In genomic region chr5:141971071-141971470, GRCm38 (mm10) we compare ENCODE assay signal across 34 mouse cellular contexts.
"Had no signal": no experiment of that assay in that cellular context is flagged by ENCODE, and none has a peak within 500 bp of the region (broad histone marks: within the 10 kb centered on the region; RNA-seq: fewer than 3 reads in every experiment).

No protein-coding gene starts in this region.

- H3K4me1 ChIP-seq: heart, embryonic 10.5 days; heart, embryonic 12.5 days; heart, embryonic 13.5 days; heart, embryonic 15.5 days; hindbrain, embryonic 12.5 days; hindbrain, embryonic 13.5 days; hindbrain, embryonic 15.5 days; kidney, embryonic 15.5 days had no signal

- H3K4me2 ChIP-seq: heart, embryonic 11.5 days; heart, embryonic 12.5 days; heart, embryonic 13.5 days; heart, embryonic 15.5 days; hindbrain, embryonic 12.5 days; hindbrain, embryonic 13.5 days; hindbrain, embryonic 14.5 days; hindbrain, embryonic 15.5 days; kidney, embryonic 15.5 days had no signal

- H3K27ac ChIP-seq: heart, embryonic 10.5 days; heart, embryonic 13.5 days; heart, embryonic 15.5 days; hindbrain, embryonic 10.5 days; hindbrain, embryonic 12.5 days; hindbrain, embryonic 13.5 days; hindbrain, embryonic 14.5 days; hindbrain, embryonic 15.5 days; hindbrain, postnatal 0 days; kidney, embryonic 15.5 days; kidney, postnatal 0 days; layer of hippocampus, adult 2 months had no signal

- H3K36me3 ChIP-seq: heart, embryonic 15.5 days; hindbrain, embryonic 10.5 days; hindbrain, embryonic 12.5 days; hindbrain, embryonic 13.5 days; hindbrain, embryonic 15.5 days had no signal

- DNase-seq: heart, postnatal 10 days; heart, postnatal 14 days; heart, postnatal 36 days; heart, postnatal 4 days; kidney, adult 11 months; kidney, adult 18-20 months; kidney, adult 2 months; kidney, adult 8-10 months; kidney, adult 9 months; kidney, postnatal 10 days; kidney, postnatal 14 days; kidney, postnatal 25 days; kidney, postnatal 36 days; kidney, postnatal 4 days; layer of hippocampus, adult 9-11 months; layer of hippocampus, postnatal 36 days had no signal

- H3K27me3 ChIP-seq: heart, embryonic 12.5 days; heart, embryonic 13.5 days; heart, embryonic 15.5 days; hindbrain, embryonic 12.5 days; hindbrain, embryonic 13.5 days; hindbrain, embryonic 15.5 days; kidney, embryonic 15.5 days had no signal

- ATAC-seq: hindbrain, embryonic 16.5 days; hindbrain, postnatal 0 days; inflammation-experienced regulatory T-cells, adult 6 months; intestine, embryonic 16.5 days; intestine, postnatal 0 days had no signal

- H3K4me3 ChIP-seq: heart, embryonic 10.5 days; heart, embryonic 12.5 days; heart, embryonic 13.5 days; heart, embryonic 15.5 days; hindbrain, embryonic 10.5 days; hindbrain, embryonic 12.5 days; hindbrain, embryonic 13.5 days; hindbrain, embryonic 15.5 days; kidney, embryonic 15.5 days; layer of hippocampus, adult 2 months had no signal

- H3K9ac ChIP-seq: heart, embryonic 12.5 days; heart, embryonic 13.5 days; heart, embryonic 15.5 days; hindbrain, embryonic 12.5 days; hindbrain, embryonic 13.5 days; hindbrain, embryonic 14.5 days; hindbrain, embryonic 15.5 days; kidney, embryonic 15.5 days had no signal

- H3K9me3 ChIP-seq: heart, embryonic 10.5 days; heart, embryonic 12.5 days; heart, embryonic 13.5 days; heart, embryonic 15.5 days; hindbrain, embryonic 10.5 days; hindbrain, embryonic 12.5 days; hindbrain, embryonic 13.5 days; hindbrain, embryonic 15.5 days; kidney, embryonic 15.5 days had no signal
